Mouse (Mus musculus): ENCODE data around the gene Tmed8. TPM values are rescaled to one million over a fixed set of nuclear protein-coding genes. Genes with fewer than 3 reads are reported as not detected.
A peak's percentile ranks its signal among the peaks of the same experiment; 100 is the strongest.

The Tmed8 gene
- polyA plus RNA-seq, 1 experiment: 7.4 TPM

- H3K36me3 ChIP-seq (ENCODE audit: control insufficient read depth, insufficient read depth, low read length): no peaks in the 10 kb centered on the region
- no peaks in the 10 kb centered on the region; the same call in 1 of the 2 replicates for H3K4me1 ChIP-seq (ENCODE audit: control insufficient read depth, insufficient read depth, insufficient read length)
- H3K27ac ChIP-seq (ENCODE audit: insufficient read depth, low read length): peak overlapping the region; percentile 84; the same call in 1 of the 2 replicates
- no peak for DNase-seq (ENCODE audit: low read depth in 1 of 2, low spot score in 2 of 2)
- H3K4me3 ChIP-seq (ENCODE audit: extremely low read depth, insufficient read depth, insufficient read length): peak overlapping the region; percentile 91
- WGBS: 17% methylated on average over 15 of the region's 15 CpGs
- no peaks in the 10 kb centered on the region for H3K27me3 ChIP-seq (ENCODE audit: control insufficient read depth, insufficient read depth, low read length)
- no peak for TF ChIP-seq CTCF (IDR thresholded peaks at IDR 0.05; ENCODE audit: extremely low read depth, insufficient read depth, insufficient read length, insufficient replicate concordance)
- TF ChIP-seq POLR2A (IDR thresholded peaks at IDR 0.05; ENCODE audit: low read depth, low read length): no peak
Measured at GRCm38 (mm10) chr12:87148136-87148535, 52.1 kb downstream of the Tmed8 start.

GRCm38 (mm10) chr12:87147395-87148089 is 52.7 kb downstream of the Tmed8 start, which contains the start of gene Pomt2:
Gene Pomt2 (minus strand): TSS chr12:87147968.
- under 1% methylated on average over 61 of the region's 61 CpGs for WGBS
- TF ChIP-seq CTCF (IDR thresholded peaks at IDR 0.05; ENCODE audit: extremely low read depth, insufficient read depth, insufficient read length, insufficient replicate concordance) (no peak), POLR2A (IDR thresholded peaks at IDR 0.05; ENCODE audit: low read depth, low read length) (peak; percentile 31; the same call in 1 of the 2 replicates)
- peak within 1 kb of the TSS; percentile 91 for H3K4me3 ChIP-seq (ENCODE audit: extremely low read depth, insufficient read depth, insufficient read length)
- H3K4me1 ChIP-seq (ENCODE audit: control insufficient read depth, insufficient read depth, insufficient read length): no peaks in the 10 kb centered on the region; the same call in 1 of the 2 replicates
- peak; percentile 85 to 89 for DNase-seq (ENCODE audit: low read depth in 1 of 2, low spot score in 2 of 2)
- no peaks in the 10 kb centered on the region for H3K27me3 ChIP-seq (ENCODE audit: control insufficient read depth, insufficient read depth, low read length)
- H3K36me3 ChIP-seq (ENCODE audit: control insufficient read depth, insufficient read depth, low read length): no peaks in the 10 kb centered on the region
- peak within 1 kb of the TSS; percentile 84 for H3K27ac ChIP-seq (ENCODE audit: insufficient read depth, low read length)

GRCm38 (mm10) chr12:87146966-87147365 is 53.3 kb downstream of the Tmed8 start, which contains the start of gene Gstz1:
Gene Gstz1 (plus strand): TSS chr12:87147165.
- WGBS: under 1% methylated on average over 27 of the region's 27 CpGs
- peak; percentile 74 to 92 for DNase-seq (ENCODE audit: low read depth in 1 of 2, low spot score in 2 of 2)
- Histone ChIP-seq H3K4me1 (ENCODE audit: control insufficient read depth, insufficient read depth, insufficient read length) (no peaks in the 10 kb centered on the region; the same call in 1 of the 2 replicates), H3K4me3 (ENCODE audit: extremely low read depth, insufficient read depth, insufficient read length) (peak within 1 kb of the TSS; percentile 91), H3K27ac (ENCODE audit: insufficient read depth, low read length) (peak within 1 kb of the TSS; percentile 84), H3K27me3 (ENCODE audit: control insufficient read depth, insufficient read depth, low read length) (no peaks in the 10 kb centered on the region), H3K36me3 (ENCODE audit: control insufficient read depth, insufficient read depth, low read length) (no peaks in the 10 kb centered on the region)
- no peak for TF ChIP-seq POLR2A (IDR thresholded peaks at IDR 0.05; ENCODE audit: low read depth, low read length)
- no peak for TF ChIP-seq CTCF (IDR thresholded peaks at IDR 0.05; ENCODE audit: extremely low read depth, insufficient read depth, insufficient read length, insufficient replicate concordance)

GRCm38 (mm10) chr12:87142156-87142555 is 58.1 kb downstream of the Tmed8 start:
- Histone ChIP-seq H3K36me3 (ENCODE audit: control insufficient read depth, insufficient read depth, low read length) (no peaks in the 10 kb centered on the region), H3K27ac (ENCODE audit: insufficient read depth, low read length) (no peak overlapping the region), H3K27me3 (ENCODE audit: control insufficient read depth, insufficient read depth, low read length) (no peaks in the 10 kb centered on the region), H3K4me1 (ENCODE audit: control insufficient read depth, insufficient read depth, insufficient read length) (no peaks in the 10 kb centered on the region), H3K4me3 (ENCODE audit: extremely low read depth, insufficient read depth, insufficient read length) (no peak overlapping the region)
- no peak for DNase-seq (ENCODE audit: low read depth in 1 of 2, low spot score in 2 of 2)
- TF ChIP-seq POLR2A (IDR thresholded peaks at IDR 0.05; ENCODE audit: low read depth, low read length): no peak
- TF ChIP-seq CTCF (IDR thresholded peaks at IDR 0.05; ENCODE audit: extremely low read depth, insufficient read depth, insufficient read length, insufficient replicate concordance): no peak
- 77% methylated on average over 2 of the region's 2 CpGs for WGBS

GRCm38 (mm10) chr12:87138768-87139167 is 61.5 kb downstream of the Tmed8 start:
- no peak for DNase-seq (ENCODE audit: low read depth in 1 of 2, low spot score in 2 of 2)
- Histone ChIP-seq H3K4me1 (ENCODE audit: control insufficient read depth, insufficient read depth, insufficient read length) (no peaks in the 10 kb centered on the region), H3K27me3 (ENCODE audit: control insufficient read depth, insufficient read depth, low read length) (no peaks in the 10 kb centered on the region), H3K4me3 (ENCODE audit: extremely low read depth, insufficient read depth, insufficient read length) (no peak overlapping the region), H3K27ac (ENCODE audit: insufficient read depth, low read length) (no peak overlapping the region), H3K36me3 (ENCODE audit: control insufficient read depth, insufficient read depth, low read length) (no peaks in the 10 kb centered on the region)
- WGBS: 48% methylated on average over 2 of the region's 2 CpGs
- no peak for TF ChIP-seq CTCF (IDR thresholded peaks at IDR 0.05; ENCODE audit: extremely low read depth, insufficient read depth, insufficient read length, insufficient replicate concordance)
- TF ChIP-seq POLR2A (IDR thresholded peaks at IDR 0.05; ENCODE audit: low read depth, low read length): no peak

GRCm38 (mm10) chr12:87138342-87138701 is 61.9 kb downstream of the Tmed8 start:
- no peak overlapping the region for H3K27ac ChIP-seq (ENCODE audit: insufficient read depth, low read length)
- H3K27me3 ChIP-seq (ENCODE audit: control insufficient read depth, insufficient read depth, low read length): no peaks in the 10 kb centered on the region
- no peaks in the 10 kb centered on the region for H3K4me1 ChIP-seq (ENCODE audit: control insufficient read depth, insufficient read depth, insufficient read length)
- no peak overlapping the region for H3K4me3 ChIP-seq (ENCODE audit: extremely low read depth, insufficient read depth, insufficient read length)
- 98% methylated on average over 2 of the region's 2 CpGs for WGBS
- no peaks in the 10 kb centered on the region for H3K36me3 ChIP-seq (ENCODE audit: control insufficient read depth, insufficient read depth, low read length)
- no peak for TF ChIP-seq CTCF (IDR thresholded peaks at IDR 0.05; ENCODE audit: extremely low read depth, insufficient read depth, insufficient read length, insufficient replicate concordance)
- no peak for TF ChIP-seq POLR2A (IDR thresholded peaks at IDR 0.05; ENCODE audit: low read depth, low read length)
- no peak for DNase-seq (ENCODE audit: low read depth in 1 of 2, low spot score in 2 of 2)

Measured in spleen, adult 2 months (tissue).